Mouse (Mus musculus): Measurements from ENCODE around the gene Zfp536. TPM values are rescaled to one million over a fixed set of nuclear protein-coding genes. Genes with fewer than 3 reads are reported as not detected.

Zfp536 gene
- total and polyA plus RNA-seq, 3 experiments: 3.1 to 10.1 (median 7.7) TPM

DNA sequence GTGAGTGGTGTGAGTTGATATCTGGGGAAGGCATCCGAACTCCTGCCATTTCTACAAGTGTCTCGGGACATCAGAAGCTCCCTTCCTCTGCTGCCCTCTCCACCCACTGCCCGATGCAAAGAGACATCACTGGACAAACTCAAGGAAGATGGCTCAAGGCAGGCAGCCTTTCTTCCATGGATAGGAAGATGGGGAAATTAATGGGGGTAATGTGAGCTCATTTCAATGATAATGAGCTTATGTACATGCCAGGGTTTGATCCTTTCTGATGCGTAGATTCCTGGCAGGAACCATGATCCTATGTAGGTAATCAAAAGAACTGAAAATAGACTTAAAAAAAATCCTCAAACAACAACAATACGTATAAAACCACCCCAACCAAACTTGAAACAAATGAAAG is 296.1 kb downstream of the Zfp536 start:
- no peak overlapping the region for H3K4me3 ChIP-seq
- TF ChIP-seq POLR2A (IDR thresholded peaks at IDR 0.05; ENCODE audit: insufficient read depth, low read depth, low read length) (no peak), CTCF (IDR thresholded peaks at IDR 0.05) (no peak), EP300 (IDR thresholded peaks at IDR 0.05; ENCODE audit: insufficient read depth, low read depth, low read length) (no peak)
- H3K36me3 ChIP-seq (ENCODE audit: control insufficient read depth, insufficient read depth, low read length): no peaks in the 10 kb centered on the region
- H3K9ac ChIP-seq (ENCODE audit: low read depth, low read length): no peak overlapping the region
- no peak for DNase-seq
- 84% methylated on average over 5 of the region's 5 CpGs for WGBS
- intact Hi-C loops (cut with DNase I): no loop called here
- no peaks in the 10 kb centered on the region for H3K4me1 ChIP-seq (ENCODE audit: control insufficient read depth, insufficient read depth, low read length)
- H3K27me3 ChIP-seq (ENCODE audit: control insufficient read depth, insufficient read depth, low read length): no peaks in the 10 kb centered on the region
- no peak overlapping the region for H3K27ac ChIP-seq
- no peaks in the 10 kb centered on the region for H3K79me2 ChIP-seq (replicated peaks; ENCODE audit: control insufficient read depth, insufficient read depth, low read length)

DNA sequence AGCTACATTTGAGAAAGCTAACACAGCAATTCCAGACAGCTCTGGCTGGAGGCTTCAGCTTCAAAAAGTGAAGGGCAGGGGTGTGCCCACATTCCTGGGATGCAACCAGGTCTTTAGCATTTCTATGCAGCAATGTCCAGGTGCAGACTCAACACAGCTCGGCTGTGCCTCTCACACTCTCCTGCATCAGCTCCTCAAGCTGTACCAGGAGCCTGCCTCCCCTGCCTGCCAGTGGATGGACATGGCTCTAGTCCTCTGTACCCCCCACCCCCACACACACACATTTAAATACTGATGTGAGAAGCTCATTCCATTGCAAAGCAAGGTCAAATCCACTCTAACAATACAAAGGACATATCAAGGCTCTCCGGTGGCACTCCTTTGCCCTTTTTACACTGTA is 298.0 kb downstream of the Zfp536 start:
- Histone ChIP-seq H3K4me1 (ENCODE audit: control insufficient read depth, insufficient read depth, low read length) (no peaks in the 10 kb centered on the region), H3K27me3 (ENCODE audit: control insufficient read depth, insufficient read depth, low read length) (no peaks in the 10 kb centered on the region), H3K9ac (ENCODE audit: low read depth, low read length) (no peak overlapping the region), H3K27ac (no peak overlapping the region), H3K79me2 (replicated peaks; ENCODE audit: control insufficient read depth, insufficient read depth, low read length) (no peaks in the 10 kb centered on the region), H3K36me3 (ENCODE audit: control insufficient read depth, insufficient read depth, low read length) (no peaks in the 10 kb centered on the region), H3K4me3 (no peak overlapping the region)
- WGBS: 69% methylated on average over 2 of the region's 2 CpGs
- TF ChIP-seq CTCF (IDR thresholded peaks at IDR 0.05) (no peak), EP300 (IDR thresholded peaks at IDR 0.05; ENCODE audit: insufficient read depth, low read depth, low read length) (no peak)
- intact Hi-C loops (cut with DNase I): no loop called here
- no peak for DNase-seq

- Histone ChIP-seq H3K4me3 (no peak overlapping the region), H3K36me3 (ENCODE audit: control insufficient read depth, insufficient read depth, low read length) (no peaks in the 10 kb centered on the region), H3K9ac (ENCODE audit: low read depth, low read length) (no peak overlapping the region), H3K79me2 (replicated peaks; ENCODE audit: control insufficient read depth, insufficient read depth, low read length) (no peaks in the 10 kb centered on the region), H3K27me3 (ENCODE audit: control insufficient read depth, insufficient read depth, low read length) (no peaks in the 10 kb centered on the region), H3K4me1 (ENCODE audit: control insufficient read depth, insufficient read depth, low read length) (no peaks in the 10 kb centered on the region), H3K27ac (no peak overlapping the region)
- DNase-seq: no peak
- intact Hi-C loops (cut with DNase I): no loop called here
- no peak for TF ChIP-seq EP300 (IDR thresholded peaks at IDR 0.05; ENCODE audit: insufficient read depth, low read depth, low read length)
- 48% methylated on average over 8 of the region's 8 CpGs for whole genome bisulfite sequencing
Measured at GRCm38 (mm10) chr7:37474284-37474683, 299.2 kb downstream of the Zfp536 start.

DNA sequence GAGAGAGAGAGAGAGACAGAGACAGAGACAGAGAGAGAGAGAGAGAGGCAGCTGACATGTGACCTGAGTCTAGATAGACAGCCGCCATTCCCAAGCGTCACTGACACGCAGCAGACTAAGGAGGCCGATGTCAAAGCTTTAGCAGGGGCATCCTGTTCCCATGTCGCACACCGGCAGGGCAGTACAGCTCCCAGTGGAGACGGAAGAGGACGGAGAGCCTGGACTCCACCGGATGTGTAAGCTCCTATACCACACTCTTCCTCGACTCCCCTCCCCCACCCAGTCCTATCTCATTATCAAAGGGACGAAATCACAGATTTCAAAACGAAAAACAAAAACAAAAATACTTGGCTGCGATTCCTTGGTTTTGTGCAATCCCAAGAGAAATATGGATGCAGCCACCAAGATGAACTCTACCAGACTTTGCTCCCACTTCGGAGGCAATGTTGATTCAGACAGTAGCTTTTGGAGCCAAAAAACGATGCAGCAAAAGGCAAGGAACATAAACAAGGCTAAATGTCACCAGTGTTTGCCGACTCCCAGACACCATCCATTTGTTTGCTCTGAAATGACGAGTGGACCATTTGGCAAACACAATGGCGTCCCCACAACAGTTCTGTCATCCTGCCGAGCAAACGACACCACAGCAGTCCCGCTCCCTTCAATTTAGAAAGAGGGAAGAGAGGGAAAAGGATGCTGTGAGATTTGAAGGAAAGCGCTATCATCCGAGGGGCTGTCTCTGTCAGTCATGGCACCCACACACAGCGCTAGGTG is 299.9 kb downstream of the Zfp536 start:
- WGBS: 57% methylated on average over 24 of the region's 24 CpGs
- Histone ChIP-seq H3K27ac (no peak overlapping the region), H3K4me1 (ENCODE audit: control insufficient read depth, insufficient read depth, low read length) (no peaks in the 10 kb centered on the region), H3K9ac (ENCODE audit: low read depth, low read length) (no peak overlapping the region), H3K4me3 (no peak overlapping the region), H3K36me3 (ENCODE audit: control insufficient read depth, insufficient read depth, low read length) (no peaks in the 10 kb centered on the region), H3K27me3 (ENCODE audit: control insufficient read depth, insufficient read depth, low read length) (no peaks in the 10 kb centered on the region), H3K79me2 (replicated peaks; ENCODE audit: control insufficient read depth, insufficient read depth, low read length) (no peaks in the 10 kb centered on the region)
- intact Hi-C loops (cut with DNase I): no loop called here
- no peak for DNase-seq
- no peak for TF ChIP-seq CTCF (IDR thresholded peaks at IDR 0.05)
- TF ChIP-seq EP300 (IDR thresholded peaks at IDR 0.05; ENCODE audit: insufficient read depth, low read depth, low read length): no peak
- no peak for TF ChIP-seq POLR2A (IDR thresholded peaks at IDR 0.05; ENCODE audit: insufficient read depth, low read depth, low read length)

- H3K27me3 ChIP-seq (ENCODE audit: control insufficient read depth, insufficient read depth, low read length): no peaks in the 10 kb centered on the region
- no peaks in the 10 kb centered on the region for H3K36me3 ChIP-seq (ENCODE audit: control insufficient read depth, insufficient read depth, low read length)
- no peaks in the 10 kb centered on the region for H3K79me2 ChIP-seq (replicated peaks; ENCODE audit: control insufficient read depth, insufficient read depth, low read length)
- no peak overlapping the region for H3K4me3 ChIP-seq
- no peak overlapping the region for H3K27ac ChIP-seq
- no peaks in the 10 kb centered on the region for H3K4me1 ChIP-seq (ENCODE audit: control insufficient read depth, insufficient read depth, low read length)
- 61% methylated on average over 8 of the region's 8 CpGs for WGBS
- no peak for DNase-seq
- intact Hi-C loops (cut with DNase I): no loop called here
- H3K9ac ChIP-seq (ENCODE audit: low read depth, low read length): no peak overlapping the region
- TF ChIP-seq EP300 (IDR thresholded peaks at IDR 0.05; ENCODE audit: insufficient read depth, low read depth, low read length): no peak
- TF ChIP-seq CTCF (IDR thresholded peaks at IDR 0.05): no peak
- no peak for TF ChIP-seq POLR2A (IDR thresholded peaks at IDR 0.05; ENCODE audit: insufficient read depth, low read depth, low read length)
Measured at GRCm38 (mm10) chr7:37471726-37472125, 301.7 kb downstream of the Zfp536 start.

DNA sequence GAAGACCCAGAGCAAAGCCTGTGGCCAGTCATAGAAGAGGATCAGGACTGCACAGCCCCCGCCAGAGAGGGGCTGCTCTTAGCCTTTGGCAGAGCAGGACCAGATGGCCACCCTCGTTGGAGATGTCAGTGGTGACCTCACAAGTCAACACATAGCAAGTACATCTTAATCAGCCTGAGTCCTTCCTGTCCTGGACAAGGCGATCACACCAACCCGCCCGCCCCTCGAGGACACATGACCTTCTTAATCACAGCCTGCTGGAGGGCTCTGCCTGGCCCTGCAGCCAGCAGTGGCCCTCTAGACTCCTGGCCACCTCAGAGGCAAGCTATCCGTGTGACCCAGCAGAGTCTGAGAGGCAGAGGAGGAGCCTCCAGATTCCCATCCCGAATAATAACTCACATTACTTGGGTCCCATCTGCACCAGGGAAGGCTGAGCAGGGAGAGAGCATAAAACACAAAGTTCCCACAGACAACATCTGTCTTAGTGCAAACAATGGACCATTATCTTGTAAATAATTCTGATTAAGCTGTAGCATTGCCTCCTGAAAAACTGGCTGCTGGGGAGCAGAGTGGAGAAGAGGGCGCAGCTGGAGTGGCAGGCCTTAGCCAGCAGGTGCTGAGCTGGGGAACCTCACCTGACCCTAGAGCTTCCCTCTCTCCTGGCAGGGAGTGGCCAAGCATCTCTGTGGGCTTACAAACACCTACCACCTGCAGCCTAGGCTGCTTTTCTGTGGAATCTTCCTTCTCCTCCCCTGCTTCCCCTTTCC is 306.8 kb downstream of the Zfp536 start:
- intact Hi-C loops (cut with DNase I): no loop called here
- WGBS: 24% methylated on average over 9 of the region's 9 CpGs
- H3K27me3 ChIP-seq (ENCODE audit: control insufficient read depth, insufficient read depth, low read length): no peaks in the 10 kb centered on the region
- DNase-seq: no peak
- no peaks in the 10 kb centered on the region for H3K36me3 ChIP-seq (ENCODE audit: control insufficient read depth, insufficient read depth, low read length)
- H3K27ac ChIP-seq: no peak overlapping the region
- no peak for TF ChIP-seq POLR2A (IDR thresholded peaks at IDR 0.05; ENCODE audit: insufficient read depth, low read depth, low read length)
- H3K9ac ChIP-seq (ENCODE audit: low read depth, low read length): no peak overlapping the region
- H3K79me2 ChIP-seq (replicated peaks; ENCODE audit: control insufficient read depth, insufficient read depth, low read length): no peaks in the 10 kb centered on the region
- no peaks in the 10 kb centered on the region for H3K4me1 ChIP-seq (ENCODE audit: control insufficient read depth, insufficient read depth, low read length)
- H3K4me3 ChIP-seq: no peak overlapping the region

Data from heart, adult 2 months (tissue).